In the genomic region with DNA sequence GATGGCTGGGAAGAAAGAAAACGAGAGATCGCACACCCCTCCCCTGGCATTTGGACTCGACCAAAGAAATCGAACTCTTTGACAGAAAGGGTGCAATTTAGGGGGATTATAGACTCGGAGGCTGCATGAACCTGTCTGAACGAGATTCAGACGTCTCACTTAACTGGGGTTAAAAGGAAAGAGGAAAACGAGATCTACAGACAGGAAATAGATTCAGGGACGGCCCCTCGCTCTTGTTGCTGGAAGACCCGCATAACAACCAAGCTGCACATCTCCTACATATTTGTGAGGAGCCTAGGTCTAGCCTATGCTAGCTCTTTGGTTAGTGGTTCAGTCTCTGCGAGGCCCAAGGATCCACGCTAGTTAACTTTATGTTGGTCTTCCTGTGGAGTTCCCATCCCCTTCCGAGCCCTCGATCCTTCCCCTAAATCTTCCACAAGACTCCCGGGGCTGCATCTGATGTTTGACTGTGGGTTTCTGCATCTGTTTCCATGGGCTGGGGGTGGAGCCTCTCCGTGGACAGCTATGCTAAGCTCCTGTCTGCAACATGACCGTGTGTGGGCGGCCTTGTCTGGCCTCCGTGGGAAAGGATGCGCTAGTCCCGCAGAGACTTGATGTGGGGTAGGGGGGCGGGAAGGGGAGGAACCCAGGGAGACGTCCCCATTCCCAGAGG, we compare ENCODE assay signal across 8 mouse cellular contexts. TPM values are rescaled to one million over a fixed set of nuclear protein-coding genes. Genes with fewer than 3 reads are reported as not detected.
DNase-seq lines count a peak whose midpoint lies in the region; ATAC-seq lines count a peak whose summit lies in the region.

No protein-coding gene starts in this region.

- DNase-seq in heart, adult 18-20 months: peak; percentile 33 to 44
- no peak for DNase-seq in heart, postnatal 25 days (ENCODE audit: low spot score)
- peak; percentile 59 for DNase-seq in CD4-positive helper T cell, adult 2 months (ENCODE audit: low read depth, low spot score)
- DNase-seq in cerebellum, adult 9-10 months: peak; percentile 38
- DNase-seq in gastrocnemius, adult 8-10 months (ENCODE audit: low spot score in 2 of 2): no peak

- no peaks in the 10 kb centered on the region for H3K27me3 ChIP-seq in heart, embryonic 12.5 days (replicated peaks)
- H3K27me3 ChIP-seq in limb, embryonic 15.5 days: no peaks in the 10 kb centered on the region
- H3K27me3 ChIP-seq in neural tube, embryonic 15.5 days (replicated peaks): no peaks in the 10 kb centered on the region

- WGBS in heart, embryonic 12.5 days: 2% methylated on average over 24 of the region's 24 CpGs
- 3% methylated on average over 24 of the region's 24 CpGs for WGBS in limb, embryonic 15.5 days
- WGBS in neural tube, embryonic 15.5 days: 2% methylated on average over 24 of the region's 24 CpGs

- peak overlapping the region; percentile 98 for H3K27ac ChIP-seq in heart, embryonic 12.5 days (ENCODE audit: poor library complexity, severe bottlenecking)
- peak overlapping the region; percentile 97 for H3K27ac ChIP-seq in limb, embryonic 15.5 days
- peak overlapping the region; percentile 98 for H3K27ac ChIP-seq in neural tube, embryonic 15.5 days (replicated peaks)

- H3K36me3 ChIP-seq in heart, embryonic 12.5 days: no peaks in the 10 kb centered on the region
- H3K36me3 ChIP-seq in limb, embryonic 15.5 days: no peaks in the 10 kb centered on the region
- no peaks in the 10 kb centered on the region for H3K36me3 ChIP-seq in neural tube, embryonic 15.5 days

- H3K4me1 ChIP-seq in heart, embryonic 12.5 days (replicated peaks): peaks cover 24% of the 10 kb centered on the region
- peaks cover 22% of the 10 kb centered on the region for H3K4me1 ChIP-seq in limb, embryonic 15.5 days
- H3K4me1 ChIP-seq in neural tube, embryonic 15.5 days: peaks cover 14% of the 10 kb centered on the region

- peak overlapping the region; percentile 68 for H3K4me2 ChIP-seq in heart, embryonic 12.5 days
- peak overlapping the region; percentile 59 for H3K4me2 ChIP-seq in limb, embryonic 15.5 days
- H3K4me2 ChIP-seq in neural tube, embryonic 15.5 days: peak overlapping the region; percentile 69

- peak overlapping the region; percentile 60 for H3K9ac ChIP-seq in heart, embryonic 12.5 days
- H3K9ac ChIP-seq in limb, embryonic 15.5 days: no peak overlapping the region
- H3K9ac ChIP-seq in neural tube, embryonic 15.5 days (replicated peaks): peak overlapping the region; percentile 38

- peak overlapping the region; percentile 75 for H3K4me3 ChIP-seq in heart, embryonic 12.5 days
- H3K4me3 ChIP-seq in limb, embryonic 15.5 days: peak overlapping the region; percentile 61
- peak overlapping the region; percentile 77 for H3K4me3 ChIP-seq in neural tube, embryonic 15.5 days (replicated peaks)

- intact Hi-C loops in heart, postnatal 25 days (cut with DNase I): loop anchor here (2.0 kb wide), 1 partner anchor 320 kb away; no protein-coding TSS in a partner anchor

- ATAC-seq in heart, embryonic 12.5 days (ENCODE audit: insufficient number of reproducible peaks, low FRiP score): peak; percentile 1; the same call in 1 of the 2 replicates
- ATAC-seq in limb, embryonic 15.5 days (ENCODE audit: insufficient number of reproducible peaks, low FRiP score, low TSS enrichment, low read depth): no peak
- ATAC-seq in neural tube, embryonic 15.5 days (ENCODE audit: low FRiP score): peak; percentile 11; the same call in 1 of the 2 replicates

- no peaks in the 10 kb centered on the region for H3K9me3 ChIP-seq in heart, embryonic 12.5 days (replicated peaks)
- no peaks in the 10 kb centered on the region for H3K9me3 ChIP-seq in limb, embryonic 15.5 days
- H3K9me3 ChIP-seq in neural tube, embryonic 15.5 days (replicated peaks): no peaks in the 10 kb centered on the region

RNA-seq across cellular contexts. Expression of a gene that starts 42.4 kb away (rescaled TPM):
- 1 to 10 TPM; 3.3 to 3.7 TPM for total RNA-seq in heart, adult 18-20 months (2021)
- 1 to 10 TPM; 3.0 to 3.4 TPM for total RNA-seq in heart, postnatal 25 days (2021)
- polyA plus RNA-seq in heart, embryonic 12.5 days (2016; fragmentation: Nextera tagmentation; extraction: Ambion mirVana): 10.8 and 11.3 TPM in 2 replicates
- 14.3 and 15.4 TPM in 2 replicates for polyA plus RNA-seq in limb, embryonic 15.5 days (2015; fragmentation: Nextera tagmentation; extraction: Ambion mirVana)
- 12.1 and 14.1 TPM in 2 replicates for polyA plus RNA-seq in neural tube, embryonic 15.5 days (2015; fragmentation: Nextera tagmentation; extraction: Ambion mirVana)
- total RNA-seq in gastrocnemius, adult 8-10 months (2022): 1 to 10 TPM; 3.3 to 4.2 (median 3.7) TPM

RNA-seq across cellular contexts. Expression of a gene that starts 42.6 kb away (rescaled TPM):
- total RNA-seq in heart, adult 18-20 months (2021): 10 to 100 TPM; 10.3 to 11.5 TPM
- 10 to 100 TPM in 1 of 2 experiments, 1 to 10 TPM in 1; 10.0 to 10.8 TPM for total RNA-seq in heart, postnatal 25 days (2021)
- polyA plus RNA-seq in heart, embryonic 12.5 days (2016; fragmentation: Nextera tagmentation; extraction: Ambion mirVana): 13.4 and 14.0 TPM in 2 replicates
- 11.8 and 11.9 TPM in 2 replicates for polyA plus RNA-seq in limb, embryonic 15.5 days (2015; fragmentation: Nextera tagmentation; extraction: Ambion mirVana)
- 9.5 and 10.0 TPM in 2 replicates for polyA plus RNA-seq in neural tube, embryonic 15.5 days (2015; fragmentation: Nextera tagmentation; extraction: Ambion mirVana)
- 1 to 10 TPM; 5.6 to 6.9 (median 6.3) TPM for total RNA-seq in gastrocnemius, adult 8-10 months (2022)

Comparison
In these comparisons a context has a peak if more than half of its experiments do, and no peak if none do; other contexts are left out.
1. DNase-seq: peak in heart, adult 18-20 months (2 of 2), CD4-positive helper T cell, adult 2 months (single experiment) and cerebellum, adult 9-10 months (single experiment); none in heart, postnatal 25 days (single experiment) and gastrocnemius, adult 8-10 months (0 of 2).
2. Peak in every context shown above with its lines, with median percentiles within 50 percentile points of each other: H3K27ac ChIP-seq, H3K4me2 ChIP-seq and H3K4me3 ChIP-seq.